Mouse (Mus musculus) heart, postnatal 25 days (tissue): ENCODE results near the gene Astn2. TPM values are rescaled to one million over a fixed set of nuclear protein-coding genes. Genes with fewer than 3 reads are reported as not detected.

Experiments used
- DNase-seq: peaks from one replicate; pipeline ENCODE4 v3.0.0; 2022; ENCODE audit warnings: low spot score
- intact Hi-C: fragments of 180-260 bp; cut with DNase I; formaldehyde crosslinking; loops from one replicate; pipeline ENCODE4 v1.15.1; 2025
- total RNA-seq, 2 experiments: library from RNA; stranded (reverse); gene quantifications; 2 replicates each; pipeline ENCODE4 v1.2.3; 2021

Astn2 gene
- total RNA-seq, 2 experiments from 2014 or later: 0.64 to 0.99 TPM

DNA sequence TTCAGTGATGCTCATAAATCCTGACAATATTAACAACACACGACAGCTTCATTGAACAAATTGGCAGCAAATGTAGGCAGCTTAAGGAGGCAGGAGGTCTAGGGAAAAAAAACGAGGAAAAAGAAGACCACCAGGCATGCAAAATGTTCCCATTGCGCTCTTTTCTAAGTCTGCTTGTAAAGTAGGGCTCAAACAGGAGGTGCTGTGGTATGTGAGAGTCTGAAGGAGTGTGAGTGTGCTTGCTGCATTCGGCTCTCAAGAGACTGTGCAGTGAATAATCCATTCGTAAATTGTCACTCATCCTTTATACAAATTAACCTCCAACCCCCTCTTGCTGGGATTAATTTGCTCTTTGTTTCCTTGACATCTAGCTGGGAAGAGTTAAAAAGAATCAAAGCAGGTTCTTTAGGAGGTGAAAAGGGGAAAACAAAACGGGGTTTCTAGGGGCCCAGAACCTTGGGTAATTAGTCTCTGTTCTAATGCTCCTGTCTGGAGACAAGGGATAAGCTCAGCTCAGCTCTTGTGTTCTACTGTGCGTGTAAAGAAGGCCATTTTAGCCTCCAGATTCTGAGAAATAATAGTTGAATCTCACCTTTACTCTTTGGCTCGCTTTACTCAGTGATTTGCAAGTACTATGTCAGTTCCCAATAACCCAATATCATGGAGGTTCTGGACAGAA lies 89.5 kb downstream of the Astn2 start:
- DNase-seq: no peak
- intact Hi-C loops: no loop called here

DNA sequence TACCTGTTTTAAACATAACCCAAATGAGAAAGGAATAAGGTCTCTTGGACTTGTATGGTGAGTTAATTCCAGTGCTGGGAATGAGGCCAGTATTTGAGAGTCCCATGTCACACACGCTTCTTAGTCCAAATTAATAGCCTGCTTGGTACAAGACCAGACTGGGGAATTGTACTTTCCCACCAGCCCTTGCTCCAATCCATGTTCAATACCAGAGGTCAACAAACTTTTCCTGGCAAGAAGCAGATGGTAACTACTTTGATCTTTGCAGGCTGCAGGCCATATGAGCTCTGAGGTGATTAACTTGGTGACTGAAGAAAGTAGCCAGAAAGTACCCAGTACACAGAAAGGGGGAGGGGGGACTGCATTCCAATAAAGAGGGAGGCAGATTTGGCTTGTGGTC lies 91.7 kb downstream of the Astn2 start:
- no peak for DNase-seq
- intact Hi-C loops: no loop called here

DNA sequence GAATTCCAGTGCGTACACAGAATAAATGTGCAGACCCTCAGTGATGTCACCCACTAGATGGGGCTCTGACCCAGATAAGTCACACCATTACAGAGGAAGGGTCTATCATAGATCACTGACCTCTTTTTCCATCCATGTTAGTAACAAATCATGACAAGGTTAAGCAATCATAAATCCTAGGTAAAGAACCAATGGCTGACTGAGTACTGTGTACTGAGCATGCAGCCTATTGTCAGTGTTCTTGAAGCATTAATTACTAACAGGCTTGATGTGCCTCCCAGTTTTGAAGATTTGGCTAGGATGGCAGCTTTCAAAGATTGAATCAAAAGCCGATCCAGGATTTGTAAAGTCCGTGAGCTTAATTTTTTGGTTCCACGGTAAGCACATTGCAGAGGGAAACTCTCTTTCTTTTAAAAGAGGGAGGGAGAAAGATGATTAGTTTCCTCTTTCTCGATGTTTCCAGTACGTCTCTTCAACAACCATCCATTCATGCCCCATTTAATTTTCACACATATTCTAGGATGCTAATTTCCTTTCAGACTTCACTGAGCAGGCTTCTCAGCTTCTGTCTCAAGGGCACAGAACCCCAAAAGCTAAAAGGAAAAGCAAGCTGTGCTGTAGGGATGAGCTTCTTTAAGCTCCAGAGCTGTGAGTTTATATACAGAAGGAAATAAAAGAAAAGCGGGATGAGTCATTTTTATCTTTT lies 93.9 kb downstream of the Astn2 start:
- no peak for DNase-seq
- intact Hi-C loops: no loop called here

DNA sequence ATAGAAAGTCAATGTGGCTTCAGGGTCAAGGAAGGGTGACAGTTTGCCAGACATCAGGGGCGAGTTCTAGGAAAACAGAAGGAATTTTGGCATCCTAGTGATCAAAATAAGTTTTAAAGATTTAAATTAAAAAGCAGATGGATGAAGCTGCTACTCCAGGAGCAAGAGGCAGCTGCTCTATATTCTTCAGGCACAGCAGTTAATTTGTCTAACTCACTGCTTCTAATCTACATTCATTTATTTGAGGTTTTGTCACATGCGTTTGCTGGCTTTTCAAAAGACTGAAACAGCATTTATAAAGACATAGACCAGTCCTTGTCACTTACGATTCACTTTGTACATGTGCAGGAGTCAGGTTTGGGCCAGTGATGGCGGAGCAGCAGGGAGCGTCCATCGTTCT lies 98.0 kb downstream of the Astn2 start:
- DNase-seq: no peak
- intact Hi-C loops: no loop called here

DNA sequence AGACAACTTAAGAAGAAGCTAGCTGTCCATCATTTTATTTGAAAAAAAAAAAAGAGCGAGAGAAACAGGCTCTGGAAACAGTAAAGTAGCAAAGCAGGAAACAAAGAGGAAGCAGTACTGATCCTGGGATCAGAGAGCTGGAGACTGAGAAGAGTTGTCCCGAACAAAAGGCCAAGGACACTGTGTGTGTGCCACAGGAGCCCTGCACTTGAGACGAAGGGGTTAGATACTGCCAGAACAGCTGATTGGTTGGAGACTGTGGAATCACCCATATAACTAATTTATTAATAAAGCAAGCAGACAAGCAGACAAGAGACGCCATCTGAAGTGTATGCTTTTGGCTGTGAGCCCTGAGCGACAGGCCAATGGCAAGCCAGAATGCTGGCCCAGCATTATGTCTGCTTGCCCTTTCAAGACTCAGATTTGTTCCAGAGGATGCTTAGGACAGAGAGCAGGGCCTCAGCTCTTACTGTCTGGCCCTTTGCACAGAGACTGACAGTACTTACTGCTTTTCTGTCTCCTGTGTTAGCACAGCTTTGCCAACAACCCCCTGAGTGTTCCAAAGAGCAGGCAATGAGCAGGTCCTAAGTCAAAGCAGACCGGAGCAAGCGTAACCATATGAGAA lies 101.6 kb downstream of the Astn2 start:
- no peak for DNase-seq
- intact Hi-C loops: no loop called here

DNA sequence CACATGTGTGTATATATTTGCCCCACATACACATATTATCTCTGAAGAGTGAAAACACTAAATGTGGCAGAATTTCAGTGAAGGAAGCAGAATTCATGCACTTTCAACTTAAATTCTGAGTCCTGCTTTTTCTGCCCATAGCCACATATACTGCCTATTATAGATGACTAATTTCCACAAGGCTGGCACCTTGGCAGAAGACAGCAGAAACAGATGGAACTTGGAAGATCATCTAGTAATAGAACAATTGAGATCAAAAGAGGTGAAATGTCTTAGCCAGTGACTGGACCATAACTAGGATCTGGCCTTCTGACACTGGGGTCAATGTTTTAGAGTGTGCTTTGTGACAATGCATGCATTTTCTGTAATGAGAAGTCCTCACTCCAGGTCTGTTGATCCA lies 119.4 kb downstream of the Astn2 start:
- no peak for DNase-seq
- intact Hi-C loops: no loop called here

DNA sequence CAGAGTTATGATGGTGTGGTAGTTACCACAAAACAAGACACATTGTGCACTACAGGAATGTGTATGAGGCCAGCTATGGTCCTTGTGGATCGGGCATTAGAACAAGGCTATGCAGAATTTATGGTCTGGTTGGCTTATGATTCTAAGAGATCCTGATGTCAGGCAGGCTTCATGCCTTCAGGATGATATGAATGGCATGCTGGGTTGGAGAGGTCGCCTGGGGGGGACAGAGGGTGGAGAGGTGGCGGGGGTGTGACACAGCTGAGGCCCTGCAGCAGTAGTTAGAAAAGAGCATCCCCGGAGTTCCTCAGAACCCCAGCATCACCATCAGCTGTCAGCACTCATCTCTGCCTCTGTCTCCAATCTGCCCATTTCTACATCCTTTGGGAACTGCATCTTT lies 128.3 kb downstream of the Astn2 start:
- DNase-seq: no peak
- intact Hi-C loops: no loop called here

DNA sequence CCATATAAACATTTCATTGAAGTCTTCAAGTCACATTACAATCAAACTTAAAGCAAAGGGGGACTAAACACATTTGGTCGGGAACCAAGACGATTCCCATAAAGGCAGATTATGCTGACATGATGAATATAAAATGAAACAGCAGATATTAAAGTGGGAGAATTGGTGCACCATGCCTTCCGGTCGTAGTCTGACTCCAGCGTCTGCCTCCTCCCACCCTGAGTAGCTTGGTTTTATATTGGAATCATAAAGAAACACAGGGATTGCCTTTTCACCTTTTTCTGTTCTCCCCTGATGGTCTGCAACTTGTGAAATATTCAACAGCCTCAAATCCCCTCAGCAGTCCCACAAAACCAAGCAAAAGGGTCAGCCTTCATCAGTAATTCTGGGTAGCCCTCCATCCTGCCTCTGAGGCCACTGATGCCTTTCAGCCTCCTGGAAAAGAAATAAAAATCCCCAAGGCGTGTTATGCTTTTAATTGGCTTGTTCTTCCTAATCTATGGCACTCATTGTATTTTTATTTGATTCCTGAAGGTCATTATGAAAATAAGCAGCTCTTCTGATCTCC lies 132.8 kb downstream of the Astn2 start:
- DNase-seq: no peak
- intact Hi-C loops: no loop called here

DNA sequence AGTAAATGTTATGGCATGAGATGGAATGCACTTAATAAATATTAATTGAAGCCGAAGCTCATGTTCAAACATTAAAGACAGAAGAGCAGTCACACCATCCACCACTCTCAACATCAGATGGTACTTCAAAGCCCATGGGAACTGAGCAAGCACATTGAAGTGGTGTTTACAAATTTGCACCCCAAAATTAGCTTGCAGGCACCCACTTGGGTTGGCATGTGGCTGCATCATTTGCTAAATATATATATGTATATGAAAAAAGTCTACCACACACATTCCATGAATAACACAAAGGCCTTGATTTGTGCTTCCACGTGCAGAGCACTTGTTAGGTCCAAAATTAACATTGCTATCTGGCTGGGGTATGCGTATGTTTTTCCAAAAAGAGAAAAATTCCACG lies 140.4 kb downstream of the Astn2 start:
- DNase-seq: no peak

DNA sequence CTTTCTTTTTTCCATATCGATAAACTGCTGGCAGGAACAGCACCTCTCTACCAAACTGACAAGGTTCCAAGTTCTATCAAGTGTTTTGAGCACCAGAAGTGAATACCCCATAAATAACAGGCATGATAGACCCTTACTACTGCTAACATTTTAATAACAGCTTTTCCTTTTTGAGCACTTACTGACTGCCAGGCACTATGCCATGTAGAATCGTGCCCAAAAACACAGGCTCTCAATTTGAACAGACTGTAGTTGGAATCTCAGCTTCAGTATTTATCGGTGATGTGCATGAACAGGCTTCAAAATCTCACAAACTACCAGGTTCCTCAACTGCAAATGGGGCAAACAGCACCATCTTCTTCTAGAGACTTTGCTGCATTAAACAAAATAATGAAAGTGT lies 143.1 kb downstream of the Astn2 start:
- intact Hi-C loops: no loop called here
- DNase-seq: no peak

More for the DNA sequence above, 140.4 kb downstream of the Astn2 start:
- intact Hi-C loops: no loop called here

DNA sequence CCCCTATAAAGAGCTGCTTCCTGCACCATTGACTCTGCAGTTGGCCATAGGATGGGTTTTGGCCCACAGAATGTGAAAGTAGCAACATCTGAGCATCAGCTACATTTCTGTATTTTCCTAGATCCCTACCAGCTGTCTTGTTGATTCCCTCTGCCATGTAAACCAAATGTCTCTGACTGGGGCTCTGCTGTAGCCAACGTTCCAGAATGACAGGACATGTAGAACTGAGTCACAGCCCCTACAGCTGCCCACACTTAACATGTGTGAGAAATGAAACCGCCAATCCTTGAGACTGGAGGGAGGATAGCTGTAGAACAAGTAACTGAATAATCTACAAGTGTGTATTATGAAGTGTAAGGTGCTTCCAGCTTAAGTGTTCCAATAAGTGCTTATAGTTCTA lies 145.5 kb downstream of the Astn2 start:
- intact Hi-C loops: no loop called here
- no peak for DNase-seq

DNA sequence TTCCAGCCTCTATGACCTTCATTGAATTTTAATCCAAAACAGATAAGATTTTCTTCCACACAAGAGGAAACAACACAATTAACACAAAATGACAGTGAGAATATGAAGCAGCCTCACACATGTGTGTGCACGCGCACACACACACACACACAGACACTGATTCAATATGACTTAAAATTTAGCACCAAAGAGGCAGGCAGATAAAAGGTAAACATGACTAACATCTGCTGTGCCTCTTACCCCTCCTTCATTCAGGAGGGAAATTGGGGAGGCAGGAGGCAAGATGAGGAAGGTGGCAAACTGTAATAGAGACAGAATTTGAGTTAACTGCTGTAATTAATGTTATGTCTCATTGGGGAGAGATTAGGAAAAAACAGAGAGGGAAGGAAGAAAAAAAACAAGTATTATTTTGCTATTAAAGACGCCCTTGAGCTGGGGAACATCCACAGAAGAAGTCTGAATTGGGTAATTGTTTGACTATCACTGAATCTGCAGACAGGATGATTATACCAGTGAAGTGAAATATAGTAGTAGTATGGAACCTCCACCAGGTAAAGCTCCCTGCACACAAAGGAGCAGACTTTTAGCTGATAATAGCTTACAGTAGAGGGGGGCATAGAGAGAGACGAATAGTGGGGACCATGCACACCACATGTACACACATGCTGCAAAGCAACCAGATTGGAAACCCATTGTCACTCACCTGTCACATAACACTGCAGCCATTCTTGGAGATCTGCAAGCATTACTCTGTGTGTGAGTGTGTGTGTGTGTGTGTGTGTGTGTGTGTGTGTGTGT lies 149.5 kb downstream of the Astn2 start:
- intact Hi-C loops: no loop called here
- DNase-seq: no peak

DNA sequence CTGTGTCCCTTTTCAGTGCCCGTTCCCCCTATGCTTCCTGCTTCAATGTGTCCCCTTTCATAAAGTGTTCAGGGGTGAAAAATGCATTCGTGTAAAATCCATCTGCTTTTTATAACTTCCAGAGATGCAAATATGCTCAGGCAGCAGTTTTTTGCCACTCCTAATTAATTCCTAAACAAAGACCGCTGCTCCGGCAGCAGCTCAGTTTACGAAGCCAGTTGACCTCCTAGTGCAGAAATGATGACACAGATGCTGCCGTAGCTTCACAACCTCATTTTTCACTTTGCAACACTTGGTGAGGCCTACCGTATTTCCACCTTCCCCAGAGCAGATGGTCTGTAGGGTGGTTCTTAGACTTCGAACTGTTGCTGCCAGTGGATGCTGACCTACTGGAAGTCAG lies 155.9 kb downstream of the Astn2 start:
- DNase-seq: no peak
- intact Hi-C loops: no loop called here

DNA sequence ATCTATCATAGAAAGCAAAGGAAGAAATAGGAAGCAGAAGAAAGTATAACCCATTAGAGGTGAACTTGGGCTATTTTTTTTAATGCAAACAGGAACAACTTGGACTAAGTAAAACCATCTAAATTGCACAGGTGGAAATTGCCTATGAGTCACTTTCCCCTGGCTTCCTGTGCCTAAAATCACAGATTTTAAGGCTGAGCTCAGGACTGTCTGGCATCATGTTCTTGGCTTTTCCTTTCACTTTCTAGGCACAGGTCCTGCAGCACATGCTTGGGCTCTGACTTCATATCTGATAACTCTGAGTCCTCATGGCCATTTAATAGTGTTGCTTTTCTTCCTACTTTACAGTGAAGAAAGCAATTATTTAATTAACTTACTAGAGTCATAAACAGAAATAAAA lies 161.7 kb downstream of the Astn2 start:
- intact Hi-C loops: no loop called here
- no peak for DNase-seq

DNA sequence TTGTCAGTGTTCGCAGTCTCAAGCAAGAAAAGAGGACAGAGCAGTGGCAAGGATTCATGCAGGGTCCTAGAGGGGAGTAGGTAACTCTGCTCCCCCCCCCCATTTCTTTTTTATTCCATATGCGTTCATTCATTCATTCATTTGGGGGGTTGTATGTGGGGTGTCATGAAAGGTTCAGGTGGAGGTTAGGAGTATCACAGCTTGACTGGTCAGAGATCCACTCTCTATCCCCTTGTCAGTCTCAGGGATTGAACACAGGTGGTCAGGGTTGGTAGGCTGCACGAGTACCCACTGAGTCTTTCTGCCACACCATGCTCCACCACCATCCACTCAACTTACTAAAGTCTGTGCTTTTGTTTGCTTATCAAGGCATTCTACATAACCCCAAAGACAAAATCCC lies 171.6 kb downstream of the Astn2 start:
- intact Hi-C loops: no loop called here
- no peak for DNase-seq

DNA sequence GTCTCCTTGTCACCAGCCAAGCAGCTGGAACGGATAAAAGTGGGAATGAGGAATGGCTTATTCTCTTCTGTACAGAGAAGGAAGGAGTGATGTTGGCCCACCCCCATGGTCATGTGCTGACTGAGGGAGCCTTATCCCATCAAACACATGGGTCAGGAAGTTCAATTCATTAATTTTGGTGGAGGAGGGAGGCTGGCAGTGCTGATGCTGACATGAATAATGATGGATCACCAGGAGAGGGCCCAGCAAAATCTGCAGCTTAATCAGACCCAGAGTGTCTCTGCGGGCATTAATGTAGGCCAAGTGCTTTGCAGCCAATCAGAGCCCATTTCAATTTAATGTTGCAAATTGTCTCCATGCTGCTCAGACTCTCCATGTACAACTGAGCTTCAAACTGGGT lies 172.1 kb downstream of the Astn2 start:
- intact Hi-C loops: no loop called here
- DNase-seq: no peak

DNA sequence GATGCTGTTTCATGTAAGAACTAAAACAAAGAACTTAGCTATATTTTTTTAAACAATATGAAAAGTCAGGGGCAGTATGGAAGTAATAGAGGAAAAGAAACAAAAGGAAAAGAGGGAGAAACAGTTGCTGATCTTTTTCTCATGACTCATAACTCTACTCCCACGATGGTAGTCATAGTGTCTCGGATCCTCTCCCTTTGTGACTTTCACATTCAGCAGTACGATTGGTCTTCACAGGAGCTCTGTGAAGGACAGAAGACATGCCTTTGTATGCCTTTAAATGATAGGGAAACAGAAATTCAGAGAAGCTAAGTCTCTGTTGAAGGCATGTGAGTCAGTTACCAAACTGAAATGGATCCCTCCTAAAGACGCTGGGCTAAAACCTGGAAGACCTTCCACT lies 173.7 kb downstream of the Astn2 start:
- DNase-seq: no peak
- intact Hi-C loops: no loop called here

DNA sequence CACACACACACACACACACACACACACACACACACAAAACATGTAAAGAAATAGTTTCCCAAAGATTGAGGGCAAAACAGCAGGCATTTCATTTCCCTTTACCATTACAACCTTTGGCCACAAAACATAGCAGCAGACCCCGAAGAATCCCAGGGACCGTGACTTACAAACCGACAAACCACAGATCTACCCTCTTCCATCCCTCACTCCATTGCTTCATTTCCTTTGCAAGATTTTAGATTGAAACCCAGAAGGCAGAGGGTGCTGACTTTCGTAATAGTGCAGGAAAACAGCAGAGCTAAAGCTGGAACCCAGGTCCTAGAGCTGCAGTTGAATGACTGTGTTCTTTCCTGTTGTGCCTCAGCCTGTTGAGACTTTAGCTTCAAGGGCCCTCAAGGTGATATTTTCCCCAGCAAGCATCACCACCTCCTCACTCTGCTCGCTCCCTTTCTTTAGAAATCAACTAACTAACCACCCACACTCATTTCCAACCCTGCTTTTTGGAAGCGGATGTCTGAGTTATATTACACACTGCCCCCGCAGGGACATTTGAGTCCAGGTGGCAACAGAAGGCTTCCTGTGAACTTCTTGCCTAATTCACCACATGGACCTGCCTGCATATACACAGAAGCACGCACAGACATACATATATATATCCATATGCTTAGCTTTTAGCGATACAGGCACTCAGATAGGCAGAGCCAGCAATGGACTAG lies 181.7 kb downstream of the Astn2 start:
- DNase-seq: no peak
- intact Hi-C loops: no loop called here

DNA sequence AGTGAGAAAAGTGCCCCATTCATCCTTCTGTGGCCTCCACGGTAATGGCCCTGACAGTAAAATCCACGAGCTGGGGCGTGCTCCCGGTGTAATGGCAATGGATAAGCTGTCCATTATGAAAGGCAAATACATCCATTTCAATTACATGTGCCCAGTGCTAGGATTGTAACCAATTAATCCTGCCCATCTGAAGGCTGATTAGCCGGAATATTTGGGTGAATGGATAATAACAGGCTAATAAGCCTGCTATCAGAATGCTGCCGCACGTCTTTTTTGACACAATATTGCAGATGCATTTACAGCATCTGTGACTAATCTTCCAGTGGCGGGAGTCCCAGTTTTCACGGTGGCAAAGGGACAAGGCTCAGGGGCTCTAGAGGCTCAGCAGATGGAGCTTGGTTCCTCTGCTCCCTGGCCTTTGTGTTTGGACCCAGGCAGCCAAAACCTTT lies 189.2 kb downstream of the Astn2 start:
- intact Hi-C loops: no loop called here
- no peak for DNase-seq

DNA sequence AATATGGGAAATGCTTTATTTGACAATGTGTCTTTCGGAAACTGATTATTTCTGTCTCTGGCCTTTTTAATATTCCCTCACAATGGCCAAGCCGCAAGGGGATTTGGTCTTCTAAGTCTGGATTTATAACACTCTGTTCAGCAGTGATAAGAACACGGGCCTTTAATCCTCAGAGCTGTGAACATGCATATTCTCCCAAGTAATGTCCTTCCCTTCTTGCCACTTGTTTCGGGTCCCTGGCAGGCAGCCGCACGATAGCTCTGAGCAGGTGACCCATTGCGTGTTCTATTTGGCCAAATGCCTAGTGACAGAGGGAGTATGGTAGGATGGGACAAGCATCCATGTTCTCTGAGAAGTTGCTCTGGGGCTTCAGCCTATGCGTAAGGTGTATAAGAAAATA lies 214.8 kb downstream of the Astn2 start:
- DNase-seq: no peak
- intact Hi-C loops: no loop called here
